Mouse (Mus musculus): ENCODE data around the gene Tnfrsf13b.
"Not testable (repeated sequence)": the region's sequence is repeated elsewhere in the genome, so short reads cannot be mapped to it uniquely, and the experiment has no call there.

Gene Tnfrsf13b

GRCm38 (mm10) chr11:61170184-61170583, 43.6 kb downstream of the Tnfrsf13b start:
- DNase-seq (ENCODE audit: low spot score in 2 of 2) = no peak

DNA sequence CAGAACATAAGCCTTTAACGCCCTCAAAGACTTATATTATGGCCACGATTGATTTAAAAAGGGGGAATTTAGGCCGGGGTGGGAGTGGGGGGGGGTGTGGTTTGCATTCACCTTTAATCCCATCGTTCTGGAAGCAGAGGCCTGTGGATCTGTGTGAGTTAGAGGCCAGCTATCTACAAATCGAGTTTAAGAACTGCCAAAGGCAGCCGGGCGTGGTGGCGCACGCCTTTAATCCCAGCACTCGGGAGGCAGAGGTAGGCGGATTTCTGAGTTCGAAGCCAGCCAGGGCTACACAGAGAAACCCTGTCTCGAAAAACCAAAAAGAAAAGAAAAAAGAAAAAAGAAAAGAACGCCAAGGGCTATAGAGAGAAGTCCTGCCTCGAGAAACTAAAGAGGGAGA, 46.9 kb downstream of the Tnfrsf13b start:
- DNase-seq (ENCODE audit: low spot score in 2 of 2) = not testable (repeated sequence)

DNA sequence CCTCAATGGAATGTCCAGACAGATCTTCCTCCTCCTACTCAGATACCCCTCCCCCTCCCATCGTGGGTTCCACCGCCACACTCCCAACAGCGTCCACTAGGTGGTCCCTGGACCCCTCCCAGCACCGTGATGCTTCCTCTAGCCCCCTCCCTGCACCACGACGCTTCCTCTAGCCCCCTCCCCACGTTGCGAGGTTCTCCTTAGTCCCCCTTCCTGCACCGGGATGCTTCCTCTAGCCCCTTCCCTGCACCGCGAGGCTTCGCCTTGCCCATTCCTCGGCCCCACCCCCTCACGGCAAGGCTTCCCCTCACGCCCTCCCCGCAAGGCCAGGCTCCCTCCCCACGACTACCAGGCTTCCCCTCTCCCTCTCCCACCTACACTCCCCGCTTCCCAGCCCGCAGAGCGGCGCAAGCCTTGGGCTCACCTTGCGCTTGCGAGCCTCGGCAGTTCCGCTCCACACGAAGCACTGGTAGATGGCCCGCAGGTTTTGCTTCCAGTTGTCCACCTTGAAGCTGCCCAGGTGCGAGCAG, 47.8 kb downstream of the Tnfrsf13b start:
- DNase-seq (ENCODE audit: low spot score in 2 of 2) = peak; percentile 48 to 55

DNA sequence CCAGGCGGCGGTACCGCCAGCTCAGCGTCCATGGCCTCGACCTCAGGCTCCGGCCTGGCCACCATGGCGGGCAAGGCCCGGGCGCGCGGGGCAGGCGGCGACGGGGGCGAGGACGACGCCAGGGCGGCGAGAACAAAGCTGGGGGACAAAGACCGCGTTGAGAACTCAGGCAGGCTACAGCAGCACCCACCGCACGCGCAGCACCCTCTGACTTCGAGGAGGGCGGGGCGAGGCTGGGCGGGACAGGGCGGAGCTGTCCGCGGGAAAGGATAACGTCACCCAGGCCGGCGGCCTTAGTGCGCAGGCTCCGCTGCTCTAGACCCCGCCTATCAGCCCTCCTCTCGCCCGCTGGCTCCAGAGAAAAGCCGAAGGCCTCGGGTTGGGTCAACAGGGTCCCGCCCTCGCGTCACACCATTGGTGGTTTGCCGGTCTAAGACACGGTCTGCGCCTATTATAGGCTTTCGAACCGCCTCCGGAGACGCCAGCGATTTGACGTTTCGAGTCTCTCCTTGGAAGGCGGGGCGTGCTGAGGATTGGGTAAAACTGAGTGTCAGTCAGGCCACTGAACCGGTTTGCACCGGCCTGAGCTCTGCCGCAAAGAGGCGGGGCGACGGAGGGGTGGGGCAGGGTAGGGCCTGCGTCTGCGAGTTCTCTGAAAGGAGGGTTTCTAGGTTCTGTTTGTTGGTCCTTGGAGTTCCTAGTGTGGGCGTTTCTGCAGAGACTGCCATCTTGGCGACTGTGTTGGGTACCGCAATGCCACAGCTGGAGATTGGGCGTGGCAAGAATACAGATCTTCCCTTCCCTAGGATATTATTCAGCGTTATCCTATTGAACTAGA, 48.5 kb downstream of the Tnfrsf13b start, which contains the start of gene Usp22:
Gene Usp22 (minus strand): TSS at position 235 of the 838 bp plus-strand sequence.
- peak; percentile 100 for DNase-seq (ENCODE audit: low spot score in 2 of 2)

DNA sequence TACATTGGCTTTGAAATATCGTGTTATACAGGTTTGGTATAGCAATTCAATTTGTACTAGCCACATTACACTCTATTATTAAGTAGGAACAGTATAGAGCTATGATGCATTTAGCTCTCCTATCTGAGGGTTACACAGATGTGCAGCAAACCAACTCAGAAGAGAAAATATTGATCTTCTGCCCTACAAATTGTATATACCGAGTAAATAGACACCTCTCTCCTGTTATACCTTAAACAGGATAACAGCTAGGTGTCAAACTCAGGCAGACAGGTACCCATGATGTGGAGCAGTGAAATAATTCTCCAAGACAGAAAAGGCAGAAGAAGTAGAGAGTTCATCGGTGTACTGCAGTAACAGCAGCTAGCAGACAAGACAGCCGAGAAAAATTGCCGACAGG, 49.2 kb downstream of the Tnfrsf13b start:
- no peak for DNase-seq (ENCODE audit: low spot score in 2 of 2)

GRCm38 (mm10) chr11:61176321-61176720, 49.8 kb downstream of the Tnfrsf13b start:
- no peak for DNase-seq (ENCODE audit: low spot score in 2 of 2)

- no peak for DNase-seq (ENCODE audit: low spot score in 2 of 2)
Measured at GRCm38 (mm10) chr11:61180361-61180760, 53.8 kb downstream of the Tnfrsf13b start.

DNA sequence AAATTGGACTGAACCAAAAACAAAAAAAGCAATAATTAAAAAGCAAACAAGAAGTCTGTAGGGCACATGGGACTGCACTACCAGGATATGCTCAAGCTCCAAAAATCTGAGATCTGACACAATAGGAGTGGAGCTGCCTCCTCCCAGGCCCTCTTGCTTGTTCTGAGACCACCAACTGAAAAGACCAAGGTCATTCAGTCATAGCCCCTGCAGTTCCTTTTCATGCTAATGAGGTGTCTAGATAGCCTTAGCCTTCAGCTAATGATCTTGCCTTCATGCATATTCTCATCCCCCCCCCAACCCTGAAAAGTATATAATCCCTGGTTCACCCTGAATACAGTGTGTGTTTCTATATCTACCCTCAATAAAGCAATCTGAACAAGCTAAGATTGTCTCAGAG, 55.1 kb downstream of the Tnfrsf13b start:
- DNase-seq (ENCODE audit: low spot score in 2 of 2) = no peak

- DNase-seq (ENCODE audit: low spot score in 2 of 2) = no peak
Measured at GRCm38 (mm10) chr11:61183820-61184219, 57.3 kb downstream of the Tnfrsf13b start.

GRCm38 (mm10) chr11:61190776-61191175, 64.2 kb downstream of the Tnfrsf13b start:
- no peak for DNase-seq (ENCODE audit: low spot score in 2 of 2)

DNA sequence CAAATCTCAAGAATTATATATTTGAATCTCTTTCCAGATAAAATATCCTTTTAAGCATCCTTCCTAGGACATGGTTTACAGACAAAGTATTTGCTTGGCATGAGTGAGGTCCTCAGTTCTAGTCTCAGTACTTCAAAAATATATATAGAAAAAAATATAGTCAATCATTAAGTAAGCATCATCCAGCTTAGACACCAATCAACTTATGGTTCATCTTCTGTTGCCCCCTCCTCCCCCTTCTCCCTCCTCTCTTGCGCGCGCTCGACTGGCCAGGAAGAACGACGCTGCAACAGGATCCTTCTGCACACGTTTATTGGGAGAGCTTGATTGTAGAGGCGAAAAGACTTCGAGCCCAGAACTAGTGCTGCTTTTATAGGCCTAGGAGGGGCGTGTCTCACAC, 65.6 kb downstream of the Tnfrsf13b start:
- DNase-seq (ENCODE audit: low spot score in 2 of 2) = not testable (repeated sequence)

DNA sequence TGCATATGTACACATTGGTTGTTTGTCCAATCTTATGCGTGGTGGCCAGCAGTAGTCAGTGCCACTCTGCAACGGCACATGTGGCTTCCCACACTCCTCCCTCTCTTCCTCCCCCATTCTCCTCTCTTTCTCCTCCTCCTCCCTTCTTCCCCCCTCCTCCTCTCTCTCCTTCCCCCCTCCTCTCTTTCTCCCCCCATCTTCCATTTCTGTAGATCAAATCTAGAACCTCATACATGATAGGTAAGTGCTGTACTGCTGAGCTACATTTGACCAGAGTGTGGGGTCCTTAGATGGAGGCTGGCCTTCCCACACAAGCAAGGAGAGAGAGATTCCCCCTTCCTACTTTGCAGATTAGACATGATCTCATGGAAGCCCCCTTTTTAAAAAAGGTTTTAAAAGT, 66.2 kb downstream of the Tnfrsf13b start:
- no peak for DNase-seq (ENCODE audit: low spot score in 2 of 2)

DNA sequence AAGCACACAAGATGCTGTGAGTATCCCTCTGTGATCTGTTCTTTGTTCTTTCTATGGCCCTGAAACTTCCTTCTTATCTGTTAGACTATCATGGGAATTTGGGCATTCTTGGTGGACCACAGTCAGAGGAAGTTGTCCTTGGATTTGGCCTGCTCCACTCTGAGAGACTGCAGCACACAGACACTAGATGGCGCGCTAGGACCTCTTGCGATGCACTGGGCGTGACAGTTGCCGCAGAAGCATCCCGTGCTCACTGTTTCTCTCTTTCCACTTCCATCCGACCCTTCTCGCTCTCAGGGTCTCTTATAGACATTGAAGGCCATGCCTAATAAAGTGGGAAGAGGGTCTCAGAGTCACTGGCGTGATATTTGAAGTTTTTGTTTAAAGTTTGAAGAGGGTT, 66.8 kb downstream of the Tnfrsf13b start:
- peak; percentile 51 for DNase-seq (ENCODE audit: low spot score in 2 of 2)

GRCm38 (mm10) chr11:61196616-61197353, 70.2 kb downstream of the Tnfrsf13b start:
- no peak for DNase-seq (ENCODE audit: low spot score in 2 of 2)

- DNase-seq (ENCODE audit: low spot score in 2 of 2) = no peak
Measured at GRCm38 (mm10) chr11:61197935-61198334, 71.4 kb downstream of the Tnfrsf13b start.
